Mouse (Mus musculus): ENCODE data around the gene Yipf1. TPM values are rescaled to one million over a fixed set of nuclear protein-coding genes. Genes with fewer than 3 reads are reported as not detected.

Yipf1 gene
- polyA plus RNA-seq, 1 experiment from 2014 or later, result 60.2 TPM

GRCm38 (mm10) chr4:107393771-107394170 lies 79.6 kb downstream of the Yipf1 start:
- H3K9ac ChIP-seq (ENCODE audit: low read length), result no peak overlapping the region
- no peaks in the 10 kb centered on the region for H3K27me3 ChIP-seq (replicated peaks; ENCODE audit: control insufficient read depth, insufficient read depth, low read length)
- no peak overlapping the region for H3K4me2 ChIP-seq (ENCODE audit: low read length)
- DNase-seq (ENCODE audit: low spot score), result no peak
- H3K4me1 ChIP-seq (replicated peaks; ENCODE audit: control insufficient read depth, insufficient read depth, low read length), result no peaks in the 10 kb centered on the region
- peaks cover 89% of the 10 kb centered on the region for H3K36me3 ChIP-seq (ENCODE audit: control insufficient read depth, insufficient read depth, low read length)
- WGBS, result 92% methylated on average over 2 of the region's 2 CpGs
- H3K9me3 ChIP-seq (ENCODE audit: control insufficient read depth, low read length), result no peaks in the 10 kb centered on the region
- no peak for ATAC-seq (replicated peaks; ENCODE audit: low FRiP score, low TSS enrichment, low read depth)
- no peak overlapping the region for H3K27ac ChIP-seq (ENCODE audit: low read depth)
- H3K4me3 ChIP-seq (ENCODE audit: low read depth, low read length), result no peak overlapping the region

Other genes with a start within 250 kb of the Yipf1 start
- 118 and 121 TPM in 2 replicates for gene Mrpl37, start 247.5 kb upstream of the Yipf1 start, polyA plus RNA-seq (2014; fragmentation: Nextera tagmentation; extraction: Ambion mirVana)
- gene Cyb5rl, start 247.4 kb upstream of the Yipf1 start, polyA plus RNA-seq (2014; fragmentation: Nextera tagmentation; extraction: Ambion mirVana), result 4.9 and 8.7 TPM in 2 replicates
- not detected in 2 replicates for gene Cdcp2, start 217.5 kb upstream of the Yipf1 start, polyA plus RNA-seq (2014; fragmentation: Nextera tagmentation; extraction: Ambion mirVana)
- 346 and 367 TPM in 2 replicates for gene Tmem59, start 136.0 kb upstream of the Yipf1 start, polyA plus RNA-seq (2014; fragmentation: Nextera tagmentation; extraction: Ambion mirVana)
- 18.0 and 18.9 TPM in 2 replicates for gene Tceanc2, start 135.2 kb upstream of the Yipf1 start, polyA plus RNA-seq (2014; fragmentation: Nextera tagmentation; extraction: Ambion mirVana)
- gene Ldlrad1, start 105.2 kb upstream of the Yipf1 start, polyA plus RNA-seq (2014; fragmentation: Nextera tagmentation; extraction: Ambion mirVana), result not detected in 2 replicates
- gene Lrrc42, start 60.8 kb upstream of the Yipf1 start, polyA plus RNA-seq (2014; fragmentation: Nextera tagmentation; extraction: Ambion mirVana), result 62.7 and 65.8 TPM in 2 replicates
- 31.1 and 39.1 TPM in 2 replicates for gene Hspb11, start 60.8 kb upstream of the Yipf1 start, polyA plus RNA-seq (2014; fragmentation: Nextera tagmentation; extraction: Ambion mirVana)
- 0.14 and 0.20 TPM in 2 replicates for gene Dio1, start 7.2 kb upstream of the Yipf1 start, polyA plus RNA-seq (2014; fragmentation: Nextera tagmentation; extraction: Ambion mirVana)
- gene Ndc1, start 53.4 kb downstream of the Yipf1 start, polyA plus RNA-seq (2014; fragmentation: Nextera tagmentation; extraction: Ambion mirVana), result 41.2 and 41.8 TPM in 2 replicates
- gene Glis1, start 120.2 kb downstream of the Yipf1 start, polyA plus RNA-seq (2014; fragmentation: Nextera tagmentation; extraction: Ambion mirVana), result 0.43 and 1.4 TPM in 2 replicates